Mouse (Mus musculus): ENCODE results near the gene Ssbp1. TPM values are rescaled to one million over a fixed set of nuclear protein-coding genes. Genes with fewer than 3 reads are reported as not detected.

Ssbp1 gene
- 57.3 TPM for total RNA-seq (2023)

DNA sequence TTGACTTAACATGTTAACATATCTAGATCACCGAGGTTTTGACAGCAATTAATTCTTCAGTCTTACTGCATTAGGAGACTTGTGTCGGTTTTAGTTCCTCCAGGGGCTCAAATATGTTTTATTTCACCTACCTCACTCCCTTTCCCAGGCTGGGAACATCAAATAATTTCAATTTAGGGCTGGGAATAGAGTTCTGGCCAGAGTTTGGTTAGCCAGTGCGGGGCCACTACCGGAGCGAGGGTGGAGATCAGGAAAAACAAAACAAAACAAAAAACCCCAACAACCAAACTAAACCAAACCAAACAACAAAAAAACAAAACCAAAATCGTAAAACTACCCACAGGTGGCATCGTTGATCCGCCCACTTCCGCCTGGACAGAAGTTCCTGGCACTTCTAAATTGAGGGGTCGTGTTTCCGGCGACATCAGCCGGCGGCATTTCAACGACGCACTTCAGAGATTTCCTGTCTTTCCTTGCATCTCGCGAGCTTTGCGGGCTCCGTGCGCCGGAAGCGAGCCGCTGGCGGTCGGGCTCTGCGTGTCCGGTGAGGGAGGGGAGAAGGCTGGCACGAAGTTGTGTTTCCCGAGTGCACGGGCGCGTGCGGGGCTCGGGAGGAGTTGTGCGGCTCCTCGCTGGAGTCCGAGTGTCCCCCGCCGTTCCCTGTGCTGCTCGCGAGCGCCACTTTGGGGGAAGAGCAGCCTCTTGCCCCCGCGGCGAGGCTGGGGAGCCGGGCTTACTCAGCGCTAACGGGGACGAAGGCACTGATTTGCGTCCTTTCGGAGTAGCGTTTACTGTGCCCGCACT lies at the start of gene Ssbp1:
TSS of gene Ssbp1 (plus strand) at position 437 of the 804 bp plus-strand sequence.

DNA sequence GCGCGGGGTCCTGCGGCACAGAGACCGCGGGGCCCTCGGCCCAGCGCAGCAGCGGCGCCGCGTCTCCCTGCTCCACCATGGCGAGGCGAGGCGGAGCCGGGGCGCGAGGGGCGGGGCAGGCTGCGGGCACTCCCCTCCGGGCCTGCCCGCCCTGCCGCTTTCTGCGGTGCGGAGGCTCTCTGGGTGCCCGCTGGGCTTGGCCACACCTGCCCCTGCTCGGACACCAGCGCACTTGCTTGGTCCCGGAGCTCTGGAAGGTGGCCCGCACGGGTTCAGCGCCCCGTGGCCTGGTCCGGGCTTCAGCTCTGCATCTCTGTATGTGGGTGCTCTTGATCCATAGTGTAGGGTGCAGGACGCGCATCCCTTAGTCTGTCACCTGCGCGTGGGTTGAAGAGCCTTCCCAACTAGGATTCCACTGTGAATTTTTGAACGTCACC lies 35.1 kb upstream of the Ssbp1 start, which contains the start of gene E330009J07Rik:
TSS of gene E330009J07Rik (minus strand) at position 89 of the 437 bp plus-strand sequence.

DNA sequence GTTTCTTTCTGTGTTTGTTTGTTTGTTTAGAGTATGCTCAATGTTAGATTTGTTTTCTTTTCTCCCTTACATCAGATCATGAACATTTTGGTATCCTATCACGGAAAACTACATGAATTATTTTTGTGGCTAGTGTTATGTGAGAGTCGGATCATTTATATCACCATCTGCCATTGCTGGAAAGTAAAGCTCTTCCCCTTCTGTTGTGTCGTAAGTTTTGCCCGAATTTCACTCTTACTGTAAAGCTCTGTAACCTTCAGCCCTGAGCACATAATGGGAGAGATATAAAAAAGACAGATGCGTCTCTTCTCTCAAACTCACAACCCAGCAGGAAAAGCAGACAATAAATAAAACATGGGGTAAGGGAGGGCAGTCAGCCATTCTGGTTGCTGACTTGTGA lies 32.2 kb upstream of the Ssbp1 start, which contains the start of gene Wee2:
TSS of gene Wee2 (plus strand) at position 153 of the 400 bp plus-strand sequence.

DNA sequence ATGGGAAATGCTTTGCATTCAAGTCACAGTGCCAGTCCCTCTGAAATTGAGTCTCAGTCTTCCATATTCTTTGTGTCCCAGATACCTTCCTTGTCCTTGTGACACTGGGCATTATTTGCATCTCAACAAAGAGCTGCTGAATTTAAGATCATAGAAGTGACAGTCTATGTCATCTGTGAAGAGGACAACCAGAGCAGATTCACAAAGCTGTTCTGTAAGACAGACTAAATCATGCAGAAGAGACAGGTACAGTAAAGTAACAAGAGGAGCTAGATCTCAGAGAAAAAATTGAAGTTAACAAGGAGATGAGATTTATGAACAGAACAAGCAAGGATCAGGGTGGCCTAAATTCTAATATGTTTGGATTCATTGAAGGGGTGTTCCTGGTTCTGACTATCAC lies 19.8 kb downstream of the Ssbp1 start, which contains the start of gene Tas2r137:
TSS of gene Tas2r137 (plus strand) at position 301 of the 400 bp plus-strand sequence.

GRCm38 (mm10) chr6:40493229-40493628 lies 22.1 kb downstream of the Ssbp1 start, which contains the start of gene Tas2r108:
Tas2r108 (plus strand) TSS chr6:40493529.

DNA sequence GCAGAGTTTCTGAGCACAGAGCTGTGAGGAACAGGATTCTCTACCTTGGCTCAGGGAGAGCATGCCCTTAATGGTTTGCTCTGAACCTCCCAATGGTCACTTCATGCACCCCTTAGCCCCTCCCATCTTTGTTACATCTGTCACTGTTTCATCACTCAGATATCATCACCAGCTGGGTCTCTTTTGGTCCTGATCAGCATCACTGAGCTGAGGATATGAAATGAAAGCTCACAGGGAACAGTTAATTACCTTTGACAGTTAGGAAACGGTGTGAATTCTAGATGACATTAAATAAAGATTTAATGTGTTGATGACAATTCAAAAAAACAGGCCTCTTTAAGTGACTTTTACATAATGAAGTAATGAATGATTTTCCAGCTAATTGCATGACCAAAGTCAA lies 48.3 kb downstream of the Ssbp1 start, which contains the start of gene Prss37:
TSS of gene Prss37 (minus strand) at position 101 of the 400 bp plus-strand sequence.

Other genes with a start within 250 kb of the Ssbp1 start
- 43.5 TPM for gene Agk, start 146.2 kb upstream of the Ssbp1 start, total RNA-seq (2023)
- gene E330009J07Rik, start 35.2 kb upstream of the Ssbp1 start, total RNA-seq (2023), result 22.2 TPM
- gene Wee2, start 32.3 kb upstream of the Ssbp1 start, total RNA-seq (2023), result not detected
- not detected for gene Tas2r137, start 19.9 kb downstream of the Ssbp1 start, total RNA-seq (2023)
- gene Tas2r108, start 22.2 kb downstream of the Ssbp1 start, total RNA-seq (2023), result not detected
- not detected for gene Prss37, start 48.2 kb downstream of the Ssbp1 start, total RNA-seq (2023)
- not detected for gene Olfr461, start 83.7 kb downstream of the Ssbp1 start, total RNA-seq (2023)
- gene Olfr460, start 98.1 kb downstream of the Ssbp1 start, total RNA-seq (2023), result not detected
- not detected for gene Clec5a, start 114.5 kb downstream of the Ssbp1 start, total RNA-seq (2023)
- gene Tas2r138, start 142.0 kb downstream of the Ssbp1 start, total RNA-seq (2023), result not detected
- gene Mgam, start 157.5 kb downstream of the Ssbp1 start, total RNA-seq (2023), result 0.15 TPM

Measured in CD4-positive naive resting alpha-beta T cell, adult 57 days (primary cell).